Mouse (Mus musculus): ENCODE data around the gene Bmp6. TPM values are rescaled to one million over a fixed set of nuclear protein-coding genes. Genes with fewer than 3 reads are reported as not detected.

Gene Bmp6
- polyA plus RNA-seq, 1 experiment from 2014 or later: 3.1 TPM

DNA sequence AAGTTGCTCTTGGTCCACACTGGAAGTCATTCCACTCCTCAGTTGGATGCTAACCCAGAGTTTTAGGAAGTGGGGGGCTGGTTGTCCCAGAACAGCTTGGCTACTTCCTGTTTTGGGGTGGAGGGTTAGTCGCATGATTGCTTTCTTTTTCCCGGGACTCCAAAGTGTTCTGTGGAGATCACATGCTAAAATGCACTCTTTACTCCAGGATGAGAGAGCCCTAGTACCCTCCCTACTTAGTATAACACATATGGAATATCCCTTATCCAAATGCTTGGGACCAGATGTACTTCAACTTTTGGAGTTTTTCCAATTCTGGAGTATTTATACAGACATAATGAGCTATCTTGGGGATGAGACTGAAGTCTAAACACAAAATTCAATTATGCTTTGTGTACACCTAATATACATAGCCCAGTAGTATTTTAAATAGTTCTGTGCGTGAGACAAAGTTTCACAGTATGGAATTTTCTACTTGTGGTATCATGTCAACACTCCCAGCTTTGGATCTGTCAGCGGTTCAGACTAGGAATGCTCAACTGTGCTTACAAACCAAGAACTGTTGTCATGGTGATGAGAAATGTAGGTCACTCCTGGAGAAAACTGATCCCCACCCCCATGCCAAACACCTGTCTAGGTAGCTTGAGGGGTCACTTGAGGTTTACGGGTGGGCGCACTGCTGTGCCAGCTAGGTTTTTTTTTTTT, 62.9 kb downstream of the Bmp6 start:
- H3K27me3 ChIP-seq (ENCODE audit: insufficient read depth, low read length): no peaks in the 10 kb centered on the region
- DNase-seq (ENCODE audit: low spot score): peak; percentile 74
- H3K9me3 ChIP-seq (replicated peaks; ENCODE audit: low read length): no peaks in the 10 kb centered on the region
- peak; percentile 49; the same call in 1 of the 2 replicates for ATAC-seq (replicated peaks; ENCODE audit: low FRiP score, low read depth)
- no peaks in the 10 kb centered on the region for H3K36me3 ChIP-seq (ENCODE audit: insufficient read depth, low read length)
- WGBS: 32% methylated on average over 6 of the region's 6 CpGs
- H3K4me2 ChIP-seq (ENCODE audit: low read length): no peak overlapping the region
- H3K4me1 ChIP-seq (replicated peaks; ENCODE audit: insufficient read depth, low read length): peaks cover 18% of the 10 kb centered on the region
- TF ChIP-seq CTCF (IDR thresholded peaks at IDR 0.05; ENCODE audit: low read depth): no peak
- H3K9ac ChIP-seq (ENCODE audit: low read depth, low read length): no peak overlapping the region
- no peak overlapping the region for H3K4me3 ChIP-seq (replicated peaks; ENCODE audit: low read depth, low read length)
- H3K27ac ChIP-seq: peak overlapping the region; percentile 76; the same call in 1 of the 2 replicates

DNA sequence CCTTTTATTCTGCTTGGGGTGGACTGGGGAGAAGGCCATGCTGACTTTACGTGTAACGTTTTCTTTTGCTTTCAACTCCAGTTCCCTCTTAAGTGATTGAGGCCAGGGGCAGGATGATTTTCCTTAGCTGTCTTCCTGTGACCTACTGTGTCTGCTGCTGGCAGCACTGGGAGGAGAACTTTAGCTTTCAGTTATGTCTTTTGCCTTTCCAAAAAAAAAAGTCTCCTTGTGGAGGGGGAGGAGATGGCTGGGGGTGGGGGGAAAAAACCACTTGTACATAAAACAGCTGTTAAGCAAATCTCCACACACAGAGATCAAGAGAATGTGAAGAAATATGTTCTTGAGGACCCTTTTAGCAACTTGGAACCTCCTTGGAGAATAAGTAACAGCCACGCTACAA, 63.7 kb downstream of the Bmp6 start:
- peak overlapping the region; percentile 76 for H3K27ac ChIP-seq

DNA sequence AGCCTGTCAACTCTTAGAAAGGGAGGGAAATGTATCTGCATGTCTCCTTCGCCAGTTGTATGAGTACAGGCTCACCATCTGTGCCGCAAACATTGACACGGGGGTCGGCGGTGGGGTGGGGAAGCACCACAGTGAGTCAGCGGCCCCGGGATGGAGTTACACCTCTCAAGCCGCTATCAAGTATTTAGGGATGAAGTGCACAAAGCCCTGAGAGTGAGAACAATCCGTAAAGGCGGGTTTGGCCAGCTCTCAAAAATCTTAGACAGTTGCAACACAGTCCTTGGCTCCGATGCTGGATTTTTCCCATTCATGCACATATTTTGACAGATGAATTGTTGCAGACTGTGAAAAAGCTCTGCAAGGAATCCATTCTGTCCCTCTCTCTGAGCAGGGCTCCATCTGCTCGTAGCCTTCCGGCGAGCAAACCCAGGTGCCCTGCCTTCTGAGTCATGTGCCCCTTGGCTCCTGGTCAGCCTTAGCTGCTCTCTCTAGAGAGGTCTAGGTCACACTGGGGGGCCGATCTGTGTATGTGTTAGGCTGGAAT, 65.5 kb downstream of the Bmp6 start:
- Histone ChIP-seq H3K36me3 (ENCODE audit: insufficient read depth, low read length) (no peaks in the 10 kb centered on the region), H3K4me2 (ENCODE audit: low read length) (peak overlapping the region; percentile 40), H3K9me3 (replicated peaks; ENCODE audit: low read length) (no peaks in the 10 kb centered on the region), H3K27ac (peak overlapping the region; percentile 70), H3K9ac (ENCODE audit: low read depth, low read length) (no peak overlapping the region), H3K4me1 (replicated peaks; ENCODE audit: insufficient read depth, low read length) (peaks cover 18% of the 10 kb centered on the region), H3K27me3 (ENCODE audit: insufficient read depth, low read length) (no peaks in the 10 kb centered on the region), H3K4me3 (replicated peaks; ENCODE audit: low read depth, low read length) (no peak overlapping the region)
- ATAC-seq (replicated peaks; ENCODE audit: low FRiP score, low read depth) (no peak; the same call in 1 of the 2 replicates), DNase-seq (ENCODE audit: low spot score) (peak; percentile 90)
- TF ChIP-seq CTCF (IDR thresholded peaks at IDR 0.05; ENCODE audit: low read depth): no peak
- 13% methylated on average over 15 of the region's 15 CpGs for WGBS

More for the DNA sequence above, 63.7 kb downstream of the Bmp6 start:
- TF ChIP-seq CTCF (IDR thresholded peaks at IDR 0.05; ENCODE audit: low read depth): no peak
- Histone ChIP-seq H3K4me1 (replicated peaks; ENCODE audit: insufficient read depth, low read length) (peaks cover 18% of the 10 kb centered on the region), H3K9ac (ENCODE audit: low read depth, low read length) (no peak overlapping the region), H3K27me3 (ENCODE audit: insufficient read depth, low read length) (no peaks in the 10 kb centered on the region), H3K36me3 (ENCODE audit: insufficient read depth, low read length) (no peaks in the 10 kb centered on the region), H3K9me3 (replicated peaks; ENCODE audit: low read length) (no peaks in the 10 kb centered on the region), H3K4me3 (replicated peaks; ENCODE audit: low read depth, low read length) (no peak overlapping the region), H3K4me2 (ENCODE audit: low read length) (no peak overlapping the region)
- ATAC-seq (replicated peaks; ENCODE audit: low FRiP score, low read depth) (no peak), DNase-seq (ENCODE audit: low spot score) (peak; percentile 78)
- WGBS: 20% methylated on average over 3 of the region's 3 CpGs

DNA sequence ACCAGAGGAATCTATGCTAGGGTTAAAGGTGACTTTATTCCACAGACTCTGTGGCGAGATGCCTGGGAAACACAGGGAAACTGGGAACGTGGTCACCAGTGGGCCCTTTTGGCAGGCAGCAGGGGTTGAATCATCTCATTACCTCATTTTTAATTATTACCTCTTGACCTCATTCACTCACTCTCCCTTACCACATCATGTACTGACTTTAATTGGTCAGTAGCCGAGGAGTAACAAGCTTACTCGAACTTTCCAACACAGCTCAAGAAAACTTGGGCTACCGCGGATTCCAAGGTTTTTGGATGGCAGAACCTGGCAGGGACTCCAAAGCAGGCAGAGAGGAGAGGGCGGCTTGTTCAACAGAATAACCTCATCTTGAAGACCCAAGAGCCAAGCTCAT, 74.9 kb downstream of the Bmp6 start:
- DNase-seq (ENCODE audit: low spot score) (no peak), ATAC-seq (replicated peaks; ENCODE audit: low FRiP score, low read depth) (no peak)
- Histone ChIP-seq H3K36me3 (ENCODE audit: insufficient read depth, low read length) (no peaks in the 10 kb centered on the region), H3K4me3 (replicated peaks; ENCODE audit: low read depth, low read length) (no peak overlapping the region), H3K9me3 (replicated peaks; ENCODE audit: low read length) (no peaks in the 10 kb centered on the region), H3K27ac (no peak overlapping the region), H3K9ac (ENCODE audit: low read depth, low read length) (no peak overlapping the region), H3K4me1 (replicated peaks; ENCODE audit: insufficient read depth, low read length) (no peaks in the 10 kb centered on the region), H3K4me2 (ENCODE audit: low read length) (no peak overlapping the region), H3K27me3 (ENCODE audit: insufficient read depth, low read length) (no peaks in the 10 kb centered on the region)
- 79% methylated on average over 7 of the region's 7 CpGs for WGBS
- no peak for TF ChIP-seq CTCF (IDR thresholded peaks at IDR 0.05; ENCODE audit: low read depth)

DNA sequence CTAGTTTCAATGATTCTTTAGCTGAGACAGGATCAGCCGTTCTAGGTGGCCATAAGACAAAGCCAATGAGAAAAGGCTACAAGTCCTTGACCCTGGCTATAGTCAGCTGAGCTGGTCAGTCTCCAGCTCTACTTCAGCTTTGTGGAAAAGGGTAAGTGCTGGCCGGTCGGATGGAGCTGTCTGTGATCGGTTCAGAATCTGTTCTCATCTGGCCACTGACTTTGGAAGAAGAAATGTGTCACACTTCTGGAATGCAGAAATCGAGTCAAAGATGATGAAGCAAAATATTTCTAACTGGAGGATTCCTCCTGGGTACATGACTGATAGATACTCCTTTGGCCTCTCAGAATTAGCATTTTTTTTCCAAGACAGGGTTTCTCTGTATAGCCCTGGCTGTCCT, 77.6 kb downstream of the Bmp6 start:
- no peak for TF ChIP-seq CTCF (IDR thresholded peaks at IDR 0.05; ENCODE audit: low read depth)
- ATAC-seq (replicated peaks; ENCODE audit: low FRiP score, low read depth): no peak
- Histone ChIP-seq H3K36me3 (ENCODE audit: insufficient read depth, low read length) (no peaks in the 10 kb centered on the region), H3K9ac (ENCODE audit: low read depth, low read length) (no peak overlapping the region), H3K4me2 (ENCODE audit: low read length) (no peak overlapping the region), H3K4me1 (replicated peaks; ENCODE audit: insufficient read depth, low read length) (no peaks in the 10 kb centered on the region), H3K9me3 (replicated peaks; ENCODE audit: low read length) (no peaks in the 10 kb centered on the region), H3K4me3 (replicated peaks; ENCODE audit: low read depth, low read length) (no peak overlapping the region), H3K27me3 (ENCODE audit: insufficient read depth, low read length) (no peaks in the 10 kb centered on the region), H3K27ac (no peak overlapping the region)
- 80% methylated on average over 5 of the region's 5 CpGs for WGBS
- DNase-seq (ENCODE audit: low spot score): no peak

DNA sequence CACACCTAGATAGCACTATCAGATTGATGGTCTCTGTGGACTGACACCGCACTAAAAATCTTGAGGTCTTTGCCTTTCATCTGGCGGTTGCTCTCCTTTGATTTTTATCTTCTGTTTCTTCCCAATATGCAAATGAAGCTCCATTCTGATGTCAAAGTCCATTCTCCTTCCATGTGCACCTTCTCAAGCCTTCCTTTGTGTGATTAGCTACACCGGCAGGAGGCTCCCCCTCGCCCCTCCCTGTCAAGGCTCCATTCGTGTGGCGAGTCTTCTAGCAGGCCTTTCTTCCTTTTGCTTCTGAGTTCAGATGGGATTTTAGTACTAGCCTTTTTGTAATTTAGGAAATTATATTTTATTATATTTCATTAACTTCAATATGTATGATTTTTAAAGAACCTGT, 80.4 kb downstream of the Bmp6 start:
- TF ChIP-seq CTCF (IDR thresholded peaks at IDR 0.05; ENCODE audit: low read depth): no peak
- Histone ChIP-seq H3K27ac (no peak overlapping the region), H3K4me3 (replicated peaks; ENCODE audit: low read depth, low read length) (no peak overlapping the region), H3K9ac (ENCODE audit: low read depth, low read length) (no peak overlapping the region), H3K36me3 (ENCODE audit: insufficient read depth, low read length) (no peaks in the 10 kb centered on the region), H3K4me1 (replicated peaks; ENCODE audit: insufficient read depth, low read length) (peaks cover 3% of the 10 kb centered on the region; the same call in 1 of the 2 replicates), H3K4me2 (ENCODE audit: low read length) (no peak overlapping the region), H3K27me3 (ENCODE audit: insufficient read depth, low read length) (no peaks in the 10 kb centered on the region), H3K9me3 (replicated peaks; ENCODE audit: low read length) (no peaks in the 10 kb centered on the region)
- 88% methylated on average over 6 of the region's 6 CpGs for WGBS
- no peak for DNase-seq (ENCODE audit: low spot score)
- ATAC-seq (replicated peaks; ENCODE audit: low FRiP score, low read depth): no peak
